Mouse (Mus musculus) brain, embryonic 14.5 days (tissue): Measurements from ENCODE around the gene Fndc4.

Source experiments
- CTCF ChIP-seq: fragments of 200-500 bp; IDR thresholded peaks from 2 replicates; pipeline ENCODE4 v1.5.1; 2012; ENCODE audit warnings: inconsistent platforms, mild to moderate bottlenecking, moderate library complexity, borderline replicate concordance; ENCODE audit not compliant: insufficient read depth, insufficient read length; ENCODE audit errors: extremely low read depth
- POLR2A ChIP-seq: fragments of 200-500 bp; IDR thresholded peaks from 2 replicates; pipeline ENCODE4 v1.6.1; 2012; ENCODE audit warnings: mild to moderate bottlenecking, inconsistent platforms, borderline replicate concordance; ENCODE audit not compliant: poor library complexity, insufficient read depth, insufficient read length, severe bottlenecking; ENCODE audit errors: extremely low read depth

- TF ChIP-seq CTCF (no peak), POLR2A (no peak)
Observed at GRCm38 (mm10) chr5:31250716-31251115, 45.2 kb downstream of the Fndc4 start.
